In genomic region chr13:70873851-70874250, GRCm38 (mm10) we compare ENCODE assay signal across 7 mouse cellular contexts. TPM values are rescaled to one million over a fixed set of nuclear protein-coding genes. Genes with fewer than 3 reads are reported as not detected.
"Had no signal": no experiment of that assay in that cellular context is flagged by ENCODE, and none has a peak within 500 bp of the region (broad histone marks: within the 10 kb centered on the region; RNA-seq: fewer than 3 reads in every experiment).

No protein-coding gene starts in this region.

RNA-seq across cellular contexts. Expression of gene Adamts16, which starts 32.2 kb away (rescaled TPM):
- total RNA-seq: granulocyte monocyte progenitor cell, adult 5-6 weeks; heart, adult 18-20 months; heart, adult 8-10 months; heart, postnatal 25 days; liver, adult 2 months had no signal
- polyA plus RNA-seq: inflammation-experienced regulatory T-cells, adult 6 months; liver, embryonic 12.5 days had no signal
